Mouse (Mus musculus) bone marrow, adult 2 months (tissue): ENCODE data around the gene Sh3gl3.

Source experiments
- CTCF ChIP-seq: fragments of 200-500 bp; IDR thresholded peaks from 2 replicates; pipeline ENCODE4 v1.5.1; 2011; ENCODE audit warnings: low read length, control low read depth; ENCODE audit not compliant: control insufficient read depth, insufficient read depth
- POLR2A ChIP-seq: fragments of 200-500 bp; IDR thresholded peaks from 2 replicates; pipeline ENCODE4 v1.6.1; 2011; ENCODE audit warnings: low read depth, mild to moderate bottlenecking, control low read depth, low read length, borderline replicate concordance; ENCODE audit not compliant: control insufficient read depth

GRCm38 (mm10) chr7:82275529-82276204 lies 102.0 kb downstream of the Sh3gl3 start:
- TF ChIP-seq CTCF (no peak), POLR2A (no peak)
